Mouse (Mus musculus) embryonic facial prominence, embryonic 14.5 days (tissue): Measurements from ENCODE around the gene Best1. TPM values are rescaled to one million over a fixed set of nuclear protein-coding genes. Genes with fewer than 3 reads are reported as not detected.

ENCODE experiments used
- ATAC-seq: fragments of 200-750 bp; cut with Nextera tagmentation; 2 replicates; pipeline ENCODE4 v1.8.0; 2017; ENCODE audit warnings: low read depth, moderate number of reproducible peaks, moderate TSS enrichment
- DNase-seq: peaks from one replicate; pipeline ENCODE4 v3.0.0-alpha.2; 2015; ENCODE audit warnings: low spot score
- H3K27ac ChIP-seq: fragments of 300-500 bp; sonication (generic); replicated peaks from 2 replicates; pipeline ENCODE4 v1.5.1; 2014; ENCODE audit warnings: low read depth, mild to moderate bottlenecking, low read length, moderate library complexity
- H3K27me3 ChIP-seq: fragments of 300-500 bp; sonication (generic); replicated peaks from 2 replicates; pipeline ENCODE4 v1.6.1; 2014; ENCODE audit warnings: low read length; ENCODE audit not compliant: control insufficient read depth, insufficient read depth
- H3K36me3 ChIP-seq: fragments of 300-500 bp; sonication (generic); 2 replicates; pipeline ENCODE4 v1.6.1; 2014; ENCODE audit warnings: low read length, mixed read lengths; ENCODE audit not compliant: control insufficient read depth, insufficient read depth
- H3K4me1 ChIP-seq: fragments of 300-500 bp; sonication (generic); 2 replicates; pipeline ENCODE4 v1.6.1; 2014; ENCODE audit warnings: antibody characterized with exemption, low read length; ENCODE audit not compliant: control insufficient read depth, insufficient read depth
- H3K4me2 ChIP-seq: fragments of 300-500 bp; sonication (generic); 2 replicates; pipeline ENCODE4 v1.6.1; 2014; ENCODE audit warnings: low read depth, mild to moderate bottlenecking, low read length, moderate library complexity, mixed read lengths
- H3K4me3 ChIP-seq: fragments of 300-500 bp; sonication (generic); 2 replicates; pipeline ENCODE4 v1.5.1; 2014; ENCODE audit warnings: low read depth, mild to moderate bottlenecking, low read length
- H3K9ac ChIP-seq: fragments of 300-500 bp; sonication (generic); 2 replicates; pipeline ENCODE4 v1.6.1; 2014; ENCODE audit warnings: low read depth, mild to moderate bottlenecking, low read length, moderate library complexity, mixed read lengths
- H3K9me3 ChIP-seq: fragments of 300-500 bp; sonication (generic); 2 replicates; pipeline ENCODE4 v1.6.1; 2016; ENCODE audit warnings: low read length; ENCODE audit not compliant: control insufficient read depth
- WGBS: fragments of 180-500 bp; shearing (Covaris S2); extraction: QIAGEN DNeasy Blood & Tissue Kit; methylation state at CpG from one replicate; pipeline ENCODE4 v1.1.7; 2014; 5-methylcytosine and 5-hydroxymethylcytosine counted together
- polyA plus RNA-seq: library from polyadenylated mRNA; unstranded; fragments of >200 nt; fragmentation: Nextera tagmentation; extraction: Ambion mirVana; gene quantifications from 2 replicates; pipeline ENCODE4 v1.2.1, GENCODE M21; 2014

Gene Best1
- polyA plus RNA-seq, 1 experiment from 2014 or later, result 1.5 TPM

GRCm38 (mm10) chr19:10033211-10033973 is 32.0 kb upstream of the Best1 start:
- H3K27me3 ChIP-seq, result no peaks in the 10 kb centered on the region
- WGBS, result 41% methylated on average over 8 of the region's 8 CpGs
- H3K9me3 ChIP-seq, result no peaks in the 10 kb centered on the region
- peaks cover 29% of the 10 kb centered on the region; the same call in 1 of the 2 replicates for H3K36me3 ChIP-seq
- ATAC-seq (peak; percentile 56), DNase-seq (peak; percentile 71)
- no peak overlapping the region for H3K27ac ChIP-seq
- H3K9ac ChIP-seq, result no peak overlapping the region
- H3K4me3 ChIP-seq, result no peak overlapping the region
- H3K4me1 ChIP-seq, result 0 out of 2 replicates have a peak, but pooled peaks cover under 1% of the 10 kb centered on the region
- H3K4me2 ChIP-seq, result no peak overlapping the region

- no peak overlapping the region for H3K4me3 ChIP-seq
- WGBS, result 93% methylated on average over 2 of the region's 2 CpGs
- no peak for DNase-seq
- H3K9ac ChIP-seq, result no peak overlapping the region
- ATAC-seq, result no peak
- no peaks in the 10 kb centered on the region for H3K9me3 ChIP-seq
- no peaks in the 10 kb centered on the region for H3K27me3 ChIP-seq
- no peak overlapping the region for H3K27ac ChIP-seq
- peaks cover 11% of the 10 kb centered on the region; the same call in 1 of the 2 replicates for H3K4me1 ChIP-seq
- H3K4me2 ChIP-seq, result no peak overlapping the region
- H3K36me3 ChIP-seq, result peaks cover 31% of the 10 kb centered on the region
Measured at GRCm38 (mm10) chr19:10029746-10030145, 28.3 kb upstream of the Best1 start.

GRCm38 (mm10) chr19:10025169-10025875 is 23.9 kb upstream of the Best1 start:
- Histone ChIP-seq H3K4me3 (no peak overlapping the region), H3K27ac (peak overlapping the region; percentile 80), H3K4me1 (peaks cover 27% of the 10 kb centered on the region), H3K4me2 (peak overlapping the region; percentile 20; the same call in 1 of the 2 replicates), H3K9me3 (no peaks in the 10 kb centered on the region), H3K9ac (no peak overlapping the region), H3K36me3 (peaks cover 24% of the 10 kb centered on the region), H3K27me3 (no peaks in the 10 kb centered on the region)
- 18% methylated on average over 8 of the region's 8 CpGs for WGBS
- peak; percentile 65; the same call in 1 of the 2 replicates for ATAC-seq
- DNase-seq, result peak; percentile 81

DNA sequence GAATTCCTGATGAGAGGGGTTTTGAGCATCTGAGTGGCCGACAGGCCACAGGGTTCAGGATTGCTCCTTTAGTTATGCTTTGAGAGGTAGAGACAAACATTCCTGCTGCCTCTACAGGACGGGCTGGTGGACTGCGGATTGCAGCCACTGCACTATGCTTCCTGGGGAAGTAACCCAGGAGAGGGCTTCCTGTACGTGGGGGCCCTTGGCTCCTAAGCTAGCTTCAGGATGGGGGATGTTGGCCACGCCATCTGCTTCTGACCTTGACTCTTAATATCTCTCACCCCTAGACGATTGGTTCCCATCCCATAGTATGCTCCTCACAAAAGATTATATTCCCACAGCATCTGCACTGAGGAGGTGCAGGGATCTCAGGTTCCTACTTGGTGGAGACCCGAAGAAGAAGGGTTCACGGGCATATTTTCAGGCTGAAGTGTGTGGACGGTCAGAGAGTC is 21.9 kb upstream of the Best1 start:
- no peaks in the 10 kb centered on the region for H3K27me3 ChIP-seq
- DNase-seq, result no peak
- no peak for ATAC-seq
- peak overlapping the region; percentile 76 for H3K27ac ChIP-seq
- peaks cover 36% of the 10 kb centered on the region for H3K4me1 ChIP-seq
- H3K9me3 ChIP-seq, result no peaks in the 10 kb centered on the region
- H3K4me3 ChIP-seq, result no peak overlapping the region
- peak overlapping the region; percentile 40; the same call in 1 of the 2 replicates for H3K9ac ChIP-seq
- WGBS, result 62% methylated on average over 9 of the region's 9 CpGs
- H3K4me2 ChIP-seq, result no peak overlapping the region
- peaks cover 9% of the 10 kb centered on the region for H3K36me3 ChIP-seq

- Histone ChIP-seq H3K4me2 (no peak overlapping the region), H3K27ac (peak overlapping the region; percentile 76), H3K9me3 (no peaks in the 10 kb centered on the region), H3K27me3 (no peaks in the 10 kb centered on the region), H3K4me1 (peaks cover 38% of the 10 kb centered on the region), H3K36me3 (peaks cover 2% of the 10 kb centered on the region), H3K9ac (peak overlapping the region; percentile 40; the same call in 1 of the 2 replicates), H3K4me3 (no peak overlapping the region)
- DNase-seq (peak; percentile 68), ATAC-seq (peak; percentile 30; the same call in 1 of the 2 replicates)
- 65% methylated on average over 5 of the region's 5 CpGs for WGBS
Measured at GRCm38 (mm10) chr19:10022414-10023303, 21.2 kb upstream of the Best1 start.

- no peaks in the 10 kb centered on the region; the same call in 1 of the 2 replicates for H3K36me3 ChIP-seq
- H3K4me3 ChIP-seq, result no peak overlapping the region
- ATAC-seq, result no peak
- no peak overlapping the region for H3K4me2 ChIP-seq
- H3K27me3 ChIP-seq, result no peaks in the 10 kb centered on the region
- 0 out of 2 replicates have a peak overlapping the region, but pooled peaks have one; percentile 40 for H3K9ac ChIP-seq
- no peak for DNase-seq
- H3K4me1 ChIP-seq, result peaks cover 42% of the 10 kb centered on the region
- 72% methylated on average over 2 of the region's 2 CpGs for WGBS
- no peaks in the 10 kb centered on the region for H3K9me3 ChIP-seq
- H3K27ac ChIP-seq, result no peak overlapping the region
Measured at GRCm38 (mm10) chr19:10021981-10022380, 20.5 kb upstream of the Best1 start.

- peak overlapping the region; percentile 79 for H3K9ac ChIP-seq
- no peak overlapping the region for H3K27ac ChIP-seq
- no peak for DNase-seq
- no peak for ATAC-seq
- peaks cover 38% of the 10 kb centered on the region for H3K4me1 ChIP-seq
- peak overlapping the region; percentile 83 for H3K4me2 ChIP-seq
- H3K4me3 ChIP-seq, result peak overlapping the region; percentile 65
- H3K9me3 ChIP-seq, result no peaks in the 10 kb centered on the region
- no peaks in the 10 kb centered on the region for H3K27me3 ChIP-seq
- no peaks in the 10 kb centered on the region for H3K36me3 ChIP-seq
- WGBS, result 55% methylated on average over 4 of the region's 4 CpGs
Measured at GRCm38 (mm10) chr19:10019214-10019760, 17.9 kb upstream of the Best1 start.

DNA sequence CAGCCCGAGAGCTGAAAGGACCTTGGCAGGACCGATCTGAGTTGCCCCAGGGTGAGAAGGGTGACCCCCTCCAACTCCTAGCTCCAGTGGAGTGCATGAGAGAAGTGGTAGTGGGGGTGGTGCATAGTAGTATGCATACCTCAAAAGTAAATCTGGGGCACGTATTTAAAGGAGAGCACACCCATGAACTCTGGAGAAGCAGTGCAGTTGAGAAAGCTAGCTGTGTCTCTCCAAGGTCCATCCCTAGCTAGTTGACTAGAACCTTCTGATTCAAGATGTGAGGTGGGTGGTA is 17.0 kb upstream of the Best1 start:
- H3K9ac ChIP-seq, result peak overlapping the region; percentile 79
- peaks cover 46% of the 10 kb centered on the region for H3K4me1 ChIP-seq
- H3K27me3 ChIP-seq, result no peaks in the 10 kb centered on the region
- DNase-seq (no peak), ATAC-seq (peak; percentile 15; the same call in 1 of the 2 replicates)
- 0% methylated on average over 3 of the region's 3 CpGs for WGBS
- H3K4me2 ChIP-seq, result peak overlapping the region; percentile 83
- no peaks in the 10 kb centered on the region for H3K9me3 ChIP-seq
- H3K27ac ChIP-seq, result peak overlapping the region; percentile 64; the same call in 1 of the 2 replicates
- peak overlapping the region; percentile 65 for H3K4me3 ChIP-seq
- H3K36me3 ChIP-seq, result no peaks in the 10 kb centered on the region
